Mouse (Mus musculus): Measurements from ENCODE around the gene Bckdk. TPM values are rescaled to one million over a fixed set of nuclear protein-coding genes. Genes with fewer than 3 reads are reported as not detected.
A peak's percentile ranks its signal among the peaks of the same experiment; 100 is the strongest.
"Not testable (repeated sequence)": the region's sequence is repeated elsewhere in the genome, so short reads cannot be mapped to it uniquely, and the experiment has no call there.

The Bckdk gene
- polyA plus RNA-seq, 1 experiment from 2014 or later: 96.8 TPM

- Histone ChIP-seq H3K4me2 (peak overlapping the region; percentile 9; the same call in 1 of the 2 replicates), H3K9ac (no peak overlapping the region), H3K4me1 (peaks cover 38% of the 10 kb centered on the region), H3K36me3 (no peaks in the 10 kb centered on the region), H3K9me3 (no peaks in the 10 kb centered on the region), H3K27me3 (peaks cover 36% of the 10 kb centered on the region), H3K27ac (peak overlapping the region; percentile 39; the same call in 1 of the 2 replicates), H3K4me3 (no peak overlapping the region)
- no peak for ATAC-seq (ENCODE audit: insufficient number of reproducible peaks, insufficient read depth, low FRiP score, low TSS enrichment, low read depth)
- 12% methylated on average over 13 of the region's 13 CpGs for WGBS
Measured at GRCm38 (mm10) chr7:127932273-127933031, 28.6 kb downstream of the Bckdk start.

GRCm38 (mm10) chr7:127934075-127934474, 30.2 kb downstream of the Bckdk start:
- peaks cover 35% of the 10 kb centered on the region for H3K4me1 ChIP-seq
- H3K36me3 ChIP-seq: no peaks in the 10 kb centered on the region
- WGBS: 84% methylated on average over 5 of the region's 5 CpGs
- no peak for ATAC-seq (ENCODE audit: insufficient number of reproducible peaks, insufficient read depth, low FRiP score, low TSS enrichment, low read depth)
- H3K4me2 ChIP-seq: 0 out of 2 replicates have a peak overlapping the region, but pooled peaks have one; percentile 89
- H3K27me3 ChIP-seq: peaks cover 21% of the 10 kb centered on the region
- H3K9ac ChIP-seq: peak overlapping the region; percentile 54; the same call in 1 of the 2 replicates
- no peaks in the 10 kb centered on the region for H3K9me3 ChIP-seq
- H3K27ac ChIP-seq: no peak overlapping the region
- H3K4me3 ChIP-seq: no peak overlapping the region

GRCm38 (mm10) chr7:127935028-127935722, 31.3 kb downstream of the Bckdk start:
- H3K9ac ChIP-seq: peak overlapping the region; percentile 85
- H3K27me3 ChIP-seq: peaks cover 10% of the 10 kb centered on the region
- WGBS: 6% methylated on average over 32 of the region's 32 CpGs
- H3K4me2 ChIP-seq: peak overlapping the region; percentile 89
- H3K36me3 ChIP-seq: no peaks in the 10 kb centered on the region
- peak; percentile 88 for ATAC-seq (ENCODE audit: insufficient number of reproducible peaks, insufficient read depth, low FRiP score, low TSS enrichment, low read depth)
- peak overlapping the region; percentile 76 for H3K4me3 ChIP-seq
- no peaks in the 10 kb centered on the region for H3K9me3 ChIP-seq
- peaks cover 28% of the 10 kb centered on the region for H3K4me1 ChIP-seq
- peak overlapping the region; percentile 83 for H3K27ac ChIP-seq

GRCm38 (mm10) chr7:127935748-127936159, 31.9 kb downstream of the Bckdk start:
- H3K4me3 ChIP-seq: peak overlapping the region; percentile 76
- no peaks in the 10 kb centered on the region for H3K9me3 ChIP-seq
- peak overlapping the region; percentile 85 for H3K9ac ChIP-seq
- peaks cover 28% of the 10 kb centered on the region for H3K4me1 ChIP-seq
- under 1% methylated on average over 38 of the region's 38 CpGs for WGBS
- no peaks in the 10 kb centered on the region for H3K36me3 ChIP-seq
- no peak; the same call in 1 of the 2 replicates for ATAC-seq (ENCODE audit: insufficient number of reproducible peaks, insufficient read depth, low FRiP score, low TSS enrichment, low read depth)
- H3K27me3 ChIP-seq: peaks cover 4% of the 10 kb centered on the region; the same call in 1 of the 2 replicates
- peak overlapping the region; percentile 89 for H3K4me2 ChIP-seq
- peak overlapping the region; percentile 83 for H3K27ac ChIP-seq

- Histone ChIP-seq H3K4me1 (peaks cover 25% of the 10 kb centered on the region), H3K4me2 (peak overlapping the region; percentile 89), H3K27me3 (peaks cover 4% of the 10 kb centered on the region; the same call in 1 of the 2 replicates), H3K4me3 (peak overlapping the region; percentile 76), H3K9ac (peak overlapping the region; percentile 85), H3K9me3 (no peaks in the 10 kb centered on the region), H3K36me3 (no peaks in the 10 kb centered on the region), H3K27ac (no peak overlapping the region)
- no peak for ATAC-seq (ENCODE audit: insufficient number of reproducible peaks, insufficient read depth, low FRiP score, low TSS enrichment, low read depth)
- 55% methylated on average over 18 of the region's 18 CpGs for WGBS
Measured at GRCm38 (mm10) chr7:127936216-127936884, 32.5 kb downstream of the Bckdk start.

- 60% methylated on average over 2 of the region's 2 CpGs for WGBS
- H3K4me1 ChIP-seq; ATAC-seq (ENCODE audit: insufficient number of reproducible peaks, insufficient read depth, low FRiP score, low TSS enrichment, low read depth); H3K4me2 ChIP-seq; H3K9ac ChIP-seq; H3K9me3 ChIP-seq; H3K27ac ChIP-seq; H3K4me3 ChIP-seq; H3K36me3 ChIP-seq: not testable (repeated sequence)
- H3K27me3 ChIP-seq: peaks cover 39% of the 10 kb centered on the region
Measured at GRCm38 (mm10) chr7:127942097-127942496, 38.2 kb downstream of the Bckdk start.

- 13% methylated on average over 23 of the region's 23 CpGs for WGBS
- Histone ChIP-seq H3K4me3 (peak overlapping the region; percentile 11), H3K27ac (no peak overlapping the region), H3K36me3 (no peaks in the 10 kb centered on the region), H3K9me3 (no peaks in the 10 kb centered on the region), H3K27me3 (peaks cover 39% of the 10 kb centered on the region), H3K4me1 (0 out of 2 replicates have a peak, but pooled peaks cover 4% of the 10 kb centered on the region), H3K4me2 (peak overlapping the region; percentile 39), H3K9ac (0 out of 2 replicates have a peak overlapping the region, but pooled peaks have one; percentile 22)
- no peak for ATAC-seq (ENCODE audit: insufficient number of reproducible peaks, insufficient read depth, low FRiP score, low TSS enrichment, low read depth)
Measured at GRCm38 (mm10) chr7:127944614-127945013, 40.7 kb downstream of the Bckdk start.

GRCm38 (mm10) chr7:127946470-127947023, 42.7 kb downstream of the Bckdk start, which contains the start of gene Prss36:
Prss36 (minus strand) TSS chr7:127946725.
- H3K4me1 ChIP-seq: 0 out of 2 replicates have a peak, but pooled peaks cover 4% of the 10 kb centered on the region
- WGBS: 76% methylated on average over 6 of the region's 6 CpGs
- ATAC-seq (ENCODE audit: insufficient number of reproducible peaks, insufficient read depth, low FRiP score, low TSS enrichment, low read depth): no peak; the same call in 1 of the 2 replicates
- no peak within 1 kb of the TSS for H3K27ac ChIP-seq
- H3K4me3 ChIP-seq: no peak within 1 kb of the TSS
- H3K9ac ChIP-seq: no peak within 1 kb of the TSS
- peaks cover 43% of the 10 kb centered on the region for H3K27me3 ChIP-seq
- no peaks in the 10 kb centered on the region for H3K9me3 ChIP-seq
- H3K4me2 ChIP-seq: no peak within 1 kb of the TSS
- no peaks in the 10 kb centered on the region for H3K36me3 ChIP-seq

- no peak overlapping the region for H3K4me2 ChIP-seq
- H3K36me3 ChIP-seq: no peaks in the 10 kb centered on the region
- H3K27me3 ChIP-seq: 0 out of 2 replicates have a peak, but pooled peaks cover 4% of the 10 kb centered on the region
- WGBS: 42% methylated on average over 13 of the region's 13 CpGs
- H3K4me3 ChIP-seq: no peak overlapping the region
- no peaks in the 10 kb centered on the region for H3K9me3 ChIP-seq
- H3K4me1 ChIP-seq: no peaks in the 10 kb centered on the region
- no peak overlapping the region for H3K9ac ChIP-seq
- no peak overlapping the region for H3K27ac ChIP-seq
- no peak for ATAC-seq (ENCODE audit: insufficient number of reproducible peaks, insufficient read depth, low FRiP score, low TSS enrichment, low read depth)
Measured at GRCm38 (mm10) chr7:127952864-127953581, 49.1 kb downstream of the Bckdk start.

GRCm38 (mm10) chr7:127959364-127959763, 55.5 kb downstream of the Bckdk start:
- Histone ChIP-seq H3K4me3 (no peak overlapping the region), H3K9ac (no peak overlapping the region), H3K4me2 (no peak overlapping the region), H3K9me3 (no peaks in the 10 kb centered on the region), H3K36me3 (no peaks in the 10 kb centered on the region), H3K27me3 (no peaks in the 10 kb centered on the region), H3K27ac (no peak overlapping the region), H3K4me1 (no peaks in the 10 kb centered on the region)
- ATAC-seq (ENCODE audit: insufficient number of reproducible peaks, insufficient read depth, low FRiP score, low TSS enrichment, low read depth): no peak
- WGBS: 62% methylated on average over 5 of the region's 5 CpGs

Data from embryonic facial prominence, embryonic 13.5 days (tissue).